Mouse (Mus musculus): ENCODE data around the gene R3hcc1l.

The R3hcc1l gene

GRCm38 (mm10) chr19:42599891-42600290 is 81.3 kb downstream of the R3hcc1l start:
- DNase-seq (ENCODE audit: low read depth, low spot score) = no peak

GRCm38 (mm10) chr19:42600591-42600990 is 82.0 kb downstream of the R3hcc1l start:
- DNase-seq (ENCODE audit: low read depth, low spot score) = no peak

GRCm38 (mm10) chr19:42601445-42601844 is 82.9 kb downstream of the R3hcc1l start:
- DNase-seq (ENCODE audit: low read depth, low spot score) = no peak

- DNase-seq (ENCODE audit: low read depth, low spot score) = no peak
Measured at GRCm38 (mm10) chr19:42602041-42602440, 83.5 kb downstream of the R3hcc1l start.

- no peak for DNase-seq (ENCODE audit: low read depth, low spot score)
Measured at GRCm38 (mm10) chr19:42602576-42602975, 84.0 kb downstream of the R3hcc1l start.

- DNase-seq (ENCODE audit: low read depth, low spot score) = no peak
Measured at GRCm38 (mm10) chr19:42608082-42608481, 89.5 kb downstream of the R3hcc1l start.

- no peak for DNase-seq (ENCODE audit: low read depth, low spot score)
Measured at GRCm38 (mm10) chr19:42609716-42610115, 91.2 kb downstream of the R3hcc1l start.

GRCm38 (mm10) chr19:42611746-42612145 is 93.2 kb downstream of the R3hcc1l start:
- DNase-seq (ENCODE audit: low read depth, low spot score) = no peak

- no peak for DNase-seq (ENCODE audit: low read depth, low spot score)
Measured at GRCm38 (mm10) chr19:42612654-42613053, 94.1 kb downstream of the R3hcc1l start, which contains the start of gene Loxl4. Loxl4 (minus strand) TSS chr19:42612813.

- no peak for DNase-seq (ENCODE audit: low read depth, low spot score)
Measured at GRCm38 (mm10) chr19:42613116-42613515, 94.6 kb downstream of the R3hcc1l start.

GRCm38 (mm10) chr19:42613647-42614225 is 95.2 kb downstream of the R3hcc1l start:
- DNase-seq (ENCODE audit: low read depth, low spot score) = no peak

GRCm38 (mm10) chr19:42628068-42628467 is 109.5 kb downstream of the R3hcc1l start:
- DNase-seq (ENCODE audit: low read depth, low spot score) = no peak

GRCm38 (mm10) chr19:42631541-42631961 is 113.0 kb downstream of the R3hcc1l start:
- no peak for DNase-seq (ENCODE audit: low read depth, low spot score)

GRCm38 (mm10) chr19:42632301-42632700 is 113.7 kb downstream of the R3hcc1l start:
- DNase-seq (ENCODE audit: low read depth, low spot score) = no peak

GRCm38 (mm10) chr19:42633650-42634049 is 115.1 kb downstream of the R3hcc1l start:
- DNase-seq (ENCODE audit: low read depth, low spot score) = no peak

GRCm38 (mm10) chr19:42636631-42637030 is 118.1 kb downstream of the R3hcc1l start:
- no peak for DNase-seq (ENCODE audit: low read depth, low spot score)

- no peak for DNase-seq (ENCODE audit: low read depth, low spot score)
Measured at GRCm38 (mm10) chr19:42638604-42639481, 120.3 kb downstream of the R3hcc1l start.

- DNase-seq (ENCODE audit: low read depth, low spot score) = no peak
Measured at GRCm38 (mm10) chr19:42639544-42639943, 121.0 kb downstream of the R3hcc1l start.

GRCm38 (mm10) chr19:42640211-42640610 is 121.7 kb downstream of the R3hcc1l start:
- DNase-seq (ENCODE audit: low read depth, low spot score) = no peak
